Mouse (Mus musculus) heart, embryonic 16.5 days (tissue): ENCODE measurements around the gene Arhgap28. TPM values are rescaled to one million over a fixed set of nuclear protein-coding genes. Genes with fewer than 3 reads are reported as not detected.

Experiments used
- ATAC-seq: fragments of 200-750 bp; cut with Nextera tagmentation; replicated peaks from 2 replicates; pipeline ENCODE4 v1.8.0; 2017; ENCODE audit warnings: moderate number of reproducible peaks; ENCODE audit not compliant: insufficient read depth, low FRiP score; ENCODE audit errors: extremely low read depth
- H3K27ac ChIP-seq: fragments of 300-500 bp; sonication (generic); 2 replicates; pipeline ENCODE4 v1.5.1; 2014; ENCODE audit warnings: mild to moderate bottlenecking, low read length, control low read depth, moderate library complexity
- H3K27me3 ChIP-seq: fragments of 300-500 bp; sonication (generic); 2 replicates; pipeline ENCODE4 v1.6.1; 2014; ENCODE audit warnings: low read length, mixed read lengths; ENCODE audit not compliant: control insufficient read depth, insufficient read depth
- H3K36me3 ChIP-seq: fragments of 300-500 bp; sonication (generic); 2 replicates; pipeline ENCODE4 v1.6.1; 2014; ENCODE audit not compliant: control insufficient read depth, insufficient read depth
- H3K4me1 ChIP-seq: fragments of 300-500 bp; sonication (generic); 2 replicates; pipeline ENCODE4 v1.6.1; 2014; ENCODE audit warnings: low read length, mixed read lengths; ENCODE audit not compliant: control insufficient read depth, insufficient read depth
- H3K4me2 ChIP-seq: fragments of 300-500 bp; sonication (generic); 2 replicates; pipeline ENCODE4 v1.6.1; 2014; ENCODE audit warnings: low read depth, mild to moderate bottlenecking, control low read depth, low read length
- H3K4me3 ChIP-seq: fragments of 300-500 bp; sonication (generic); 2 replicates; pipeline ENCODE4 v1.5.1; 2014; ENCODE audit warnings: mild to moderate bottlenecking, control low read depth, low read length
- H3K9ac ChIP-seq: fragments of 300-500 bp; sonication (generic); 2 replicates; pipeline ENCODE4 v1.6.1; 2014; ENCODE audit warnings: low read length, control low read depth
- H3K9me3 ChIP-seq: fragments of 300-500 bp; sonication (generic); replicated peaks from 2 replicates; pipeline ENCODE4 v1.6.1; 2016; ENCODE audit warnings: low read length; ENCODE audit not compliant: control insufficient read depth
- WGBS: fragments of 180-500 bp; shearing (Covaris S2); extraction: QIAGEN DNeasy Blood & Tissue Kit; methylation state at CpG from one replicate; pipeline ENCODE4 v1.1.7; 2014; 5-methylcytosine and 5-hydroxymethylcytosine counted together
- polyA plus RNA-seq: library from polyadenylated mRNA; unstranded; fragments of >200 nt; fragmentation: Nextera tagmentation; extraction: Ambion mirVana; gene quantifications from 2 replicates; pipeline ENCODE4 v1.2.1, GENCODE M21; 2015

Arhgap28 gene
- 10.5 and 11.6 TPM in 2 replicates for polyA plus RNA-seq

- Histone ChIP-seq H3K9me3 (no peaks in the 10 kb centered on the region), H3K36me3 (no peaks in the 10 kb centered on the region), H3K4me2 (peak within 1 kb of the TSS; percentile 78), H3K4me1 (peaks cover 7% of the 10 kb centered on the region), H3K9ac (peak within 1 kb of the TSS; percentile 79), H3K27ac (peak within 1 kb of the TSS; percentile 84), H3K4me3 (peak within 1 kb of the TSS; percentile 82), H3K27me3 (no peaks in the 10 kb centered on the region)
- peak; percentile 94 for ATAC-seq
- under 1% methylated on average over 63 of the region's 65 CpGs for WGBS
These were observed at the start of gene Arhgap28 for GRCm38 (mm10) chr17:68003741-68004560. Gene Arhgap28, minus strand, starts transcription at chr17:68004120.

DNA sequence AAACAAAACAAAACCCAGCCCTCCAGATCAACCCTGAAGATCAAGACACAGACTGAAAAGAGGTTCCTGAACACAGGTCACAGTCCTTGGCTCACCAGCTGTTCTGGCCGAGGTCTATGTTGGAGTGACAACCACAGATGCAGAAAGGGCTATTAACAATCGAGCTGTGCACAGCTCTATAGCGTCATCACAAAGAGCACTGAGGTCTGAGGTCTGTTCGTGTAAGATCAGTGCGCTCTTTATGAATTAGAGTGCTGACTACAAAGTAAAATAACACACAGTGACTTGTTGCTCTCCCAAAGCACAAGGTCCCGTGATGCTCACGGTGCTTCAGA, 42.4 kb upstream of the Arhgap28 start:
- H3K9ac ChIP-seq, result no peak overlapping the region
- no peak overlapping the region for H3K4me2 ChIP-seq
- H3K4me1 ChIP-seq, result no peaks in the 10 kb centered on the region
- no peak for ATAC-seq
- no peaks in the 10 kb centered on the region for H3K27me3 ChIP-seq
- WGBS, result 75% methylated on average over 7 of the region's 7 CpGs
- H3K27ac ChIP-seq, result no peak overlapping the region
- no peak overlapping the region for H3K4me3 ChIP-seq
- no peaks in the 10 kb centered on the region for H3K9me3 ChIP-seq
- no peaks in the 10 kb centered on the region for H3K36me3 ChIP-seq

- no peak for ATAC-seq
- Histone ChIP-seq H3K36me3 (no peaks in the 10 kb centered on the region), H3K9me3 (no peaks in the 10 kb centered on the region), H3K9ac (no peak overlapping the region), H3K4me2 (no peak overlapping the region), H3K4me1 (no peaks in the 10 kb centered on the region), H3K4me3 (no peak overlapping the region), H3K27me3 (no peaks in the 10 kb centered on the region), H3K27ac (no peak overlapping the region)
- 54% methylated on average over 8 of the region's 8 CpGs for WGBS
These were observed 41.9 kb upstream of the Arhgap28 start for GRCm38 (mm10) chr17:68045655-68046340.

GRCm38 (mm10) chr17:68042377-68042776, 38.5 kb upstream of the Arhgap28 start:
- Histone ChIP-seq H3K27ac (no peak overlapping the region), H3K27me3 (no peaks in the 10 kb centered on the region), H3K4me2 (no peak overlapping the region), H3K4me3 (no peak overlapping the region), H3K9ac (no peak overlapping the region), H3K4me1 (no peaks in the 10 kb centered on the region), H3K9me3 (no peaks in the 10 kb centered on the region), H3K36me3 (no peaks in the 10 kb centered on the region)
- no peak for ATAC-seq
- 97% methylated on average over 4 of the region's 4 CpGs for WGBS

DNA sequence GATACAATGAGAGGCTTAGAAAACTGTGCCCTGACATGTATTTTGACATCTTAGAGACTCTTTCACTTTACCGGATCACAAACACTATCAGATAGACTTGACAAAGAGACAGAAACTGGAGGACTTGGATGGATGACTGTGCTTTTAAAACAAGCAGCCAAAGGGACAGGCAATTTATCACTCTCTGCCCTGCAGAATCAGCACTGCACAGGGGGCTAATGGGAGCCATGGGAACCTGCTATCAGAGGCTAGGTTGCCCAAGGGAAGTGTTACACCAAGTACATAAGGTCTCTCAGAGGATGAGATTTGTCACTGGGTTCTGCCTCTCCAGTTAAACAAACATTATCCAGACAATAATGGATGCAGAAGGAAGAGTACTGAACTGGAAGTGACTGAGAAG, 33.1 kb upstream of the Arhgap28 start:
- H3K27me3 ChIP-seq, result no peaks in the 10 kb centered on the region
- H3K9me3 ChIP-seq, result no peaks in the 10 kb centered on the region
- H3K9ac ChIP-seq, result no peak overlapping the region
- ATAC-seq, result no peak
- H3K4me3 ChIP-seq, result no peak overlapping the region
- no peaks in the 10 kb centered on the region for H3K4me1 ChIP-seq
- no peaks in the 10 kb centered on the region for H3K36me3 ChIP-seq
- H3K27ac ChIP-seq, result no peak overlapping the region
- WGBS, result 50% methylated on average over 1 of the region's 1 CpGs
- H3K4me2 ChIP-seq, result no peak overlapping the region

DNA sequence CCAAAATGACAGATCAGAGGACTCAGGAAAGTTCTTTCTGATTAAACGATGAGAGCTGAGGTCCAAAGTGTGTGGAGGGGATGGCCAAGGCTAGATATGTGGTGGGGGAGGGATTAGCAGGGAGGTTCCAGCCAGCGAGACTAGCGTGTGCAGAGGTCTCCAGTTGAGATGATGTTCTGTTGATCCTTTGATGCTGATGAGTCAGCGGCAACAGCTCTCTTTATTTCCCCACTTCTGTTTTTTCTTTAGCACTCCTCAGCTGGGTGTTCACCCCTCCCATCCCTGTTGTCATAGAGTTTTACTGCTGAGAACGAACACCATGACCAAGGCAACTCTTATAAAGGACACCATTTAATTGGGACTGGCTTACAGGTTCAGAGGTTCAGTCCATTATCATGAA, 25.6 kb upstream of the Arhgap28 start:
- Histone ChIP-seq H3K9me3 (no peaks in the 10 kb centered on the region), H3K4me2 (no peak overlapping the region), H3K9ac (no peak overlapping the region), H3K27ac (no peak overlapping the region), H3K4me3 (no peak overlapping the region), H3K27me3 (no peaks in the 10 kb centered on the region), H3K4me1 (no peaks in the 10 kb centered on the region), H3K36me3 (no peaks in the 10 kb centered on the region)
- ATAC-seq, result no peak
- 72% methylated on average over 5 of the region's 5 CpGs for WGBS

- Histone ChIP-seq H3K4me2 (no peak overlapping the region), H3K4me1 (no peaks in the 10 kb centered on the region)
- ATAC-seq, result no peak
These were observed 24.6 kb upstream of the Arhgap28 start for GRCm38 (mm10) chr17:68028519-68028918.

DNA sequence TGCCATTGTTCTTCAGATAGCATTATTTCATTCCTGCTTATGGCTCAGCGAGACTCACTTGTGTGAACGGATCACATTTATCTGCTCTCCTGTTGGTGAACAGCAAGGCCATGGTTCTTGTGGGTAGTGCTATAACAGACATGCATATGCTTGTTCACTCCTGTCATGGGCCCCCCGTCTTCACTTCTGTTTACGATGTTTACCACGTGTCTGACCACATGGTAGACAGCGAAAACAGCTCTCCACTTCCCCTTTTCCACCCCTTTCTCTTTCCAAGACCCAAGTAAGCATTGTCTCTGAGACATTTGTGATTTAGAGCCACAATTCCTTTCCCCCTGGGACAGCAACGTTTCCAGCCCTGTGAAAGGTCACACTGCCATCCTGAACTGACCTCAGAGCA, 20.4 kb upstream of the Arhgap28 start:
- H3K9ac ChIP-seq, result no peak overlapping the region
- 71% methylated on average over 7 of the region's 7 CpGs for WGBS
- H3K27me3 ChIP-seq, result no peaks in the 10 kb centered on the region
- no peak overlapping the region for H3K4me2 ChIP-seq
- H3K27ac ChIP-seq, result no peak overlapping the region
- H3K36me3 ChIP-seq, result no peaks in the 10 kb centered on the region
- no peak for ATAC-seq
- no peaks in the 10 kb centered on the region for H3K9me3 ChIP-seq
- H3K4me3 ChIP-seq, result no peak overlapping the region
- no peaks in the 10 kb centered on the region for H3K4me1 ChIP-seq

More at GRCm38 (mm10) chr17:68028519-68028918, 24.6 kb upstream of the Arhgap28 start:
- WGBS, result 86% methylated on average over 4 of the region's 4 CpGs
- H3K9me3 ChIP-seq, result no peaks in the 10 kb centered on the region
- H3K27me3 ChIP-seq, result no peaks in the 10 kb centered on the region
- H3K4me3 ChIP-seq, result no peak overlapping the region
- no peaks in the 10 kb centered on the region for H3K36me3 ChIP-seq
- no peak overlapping the region for H3K9ac ChIP-seq
- H3K27ac ChIP-seq, result no peak overlapping the region

GRCm38 (mm10) chr17:68019466-68020065, 15.6 kb upstream of the Arhgap28 start:
- H3K9ac ChIP-seq, result no peak overlapping the region
- H3K36me3 ChIP-seq, result no peaks in the 10 kb centered on the region
- no peaks in the 10 kb centered on the region for H3K9me3 ChIP-seq
- no peak overlapping the region for H3K4me3 ChIP-seq
- no peak overlapping the region for H3K27ac ChIP-seq
- no peaks in the 10 kb centered on the region for H3K27me3 ChIP-seq
- no peak for ATAC-seq
- no peak overlapping the region for H3K4me2 ChIP-seq
- H3K4me1 ChIP-seq, result no peaks in the 10 kb centered on the region
- WGBS, result 58% methylated on average over 15 of the region's 15 CpGs
